Mouse (Mus musculus): ENCODE measurements around the gene Fyb.

Fyb gene

GRCm38 (mm10) chr15:6601330-6601729 is 78.7 kb downstream of the Fyb start:
- no peak for DNase-seq

- DNase-seq, result no peak
Measured at GRCm38 (mm10) chr15:6602003-6602402, 79.3 kb downstream of the Fyb start.

GRCm38 (mm10) chr15:6610703-6611102 is 88.0 kb downstream of the Fyb start:
- no peak for DNase-seq

- DNase-seq, result no peak
Measured at GRCm38 (mm10) chr15:6612835-6613234, 90.2 kb downstream of the Fyb start.

GRCm38 (mm10) chr15:6616382-6617149 is 93.9 kb downstream of the Fyb start:
- DNase-seq, result no peak

GRCm38 (mm10) chr15:6619558-6620316 is 97.1 kb downstream of the Fyb start:
- no peak for DNase-seq

GRCm38 (mm10) chr15:6622512-6622911 is 99.9 kb downstream of the Fyb start:
- DNase-seq, result peak; percentile 85

- DNase-seq, result no peak
Measured at GRCm38 (mm10) chr15:6623529-6624228, 101.0 kb downstream of the Fyb start.

- peak; percentile 36 for DNase-seq
Measured at GRCm38 (mm10) chr15:6624365-6625182, 101.9 kb downstream of the Fyb start.

GRCm38 (mm10) chr15:6625607-6626033 is 103.0 kb downstream of the Fyb start:
- DNase-seq, result peak; percentile 20

- no peak for DNase-seq
Measured at GRCm38 (mm10) chr15:6626123-6626522, 103.5 kb downstream of the Fyb start.

GRCm38 (mm10) chr15:6628431-6629077 is 105.9 kb downstream of the Fyb start:
- no peak for DNase-seq

GRCm38 (mm10) chr15:6629174-6629573 is 106.5 kb downstream of the Fyb start:
- DNase-seq, result no peak

- DNase-seq, result no peak
Measured at GRCm38 (mm10) chr15:6635405-6635804, 112.8 kb downstream of the Fyb start.

GRCm38 (mm10) chr15:6642223-6642622 is 119.6 kb downstream of the Fyb start:
- no peak for DNase-seq

GRCm38 (mm10) chr15:6645498-6645897 is 122.8 kb downstream of the Fyb start:
- no peak for DNase-seq

GRCm38 (mm10) chr15:6647066-6647465 is 124.4 kb downstream of the Fyb start:
- DNase-seq, result no peak

- DNase-seq, result no peak
Measured at GRCm38 (mm10) chr15:6648757-6649403, 126.2 kb downstream of the Fyb start.

GRCm38 (mm10) chr15:6653046-6653445 is 130.4 kb downstream of the Fyb start:
- no peak for DNase-seq

- no peak for DNase-seq
Measured at GRCm38 (mm10) chr15:6658081-6658480, 135.4 kb downstream of the Fyb start.

- no peak for DNase-seq
Measured at GRCm38 (mm10) chr15:6661951-6662350, 139.3 kb downstream of the Fyb start.

GRCm38 (mm10) chr15:6663991-6664390 is 141.3 kb downstream of the Fyb start:
- DNase-seq, result no peak
